Mouse (Mus musculus): ENCODE measurements around the gene Urm1.

GRCm38 (mm10) chr2:29844115-29844514 lies 24.2 kb downstream of the Urm1 start:
- no peak for TF ChIP-seq CTCF (IDR thresholded peaks at IDR 0.05; ENCODE audit: control insufficient read depth, insufficient read depth, low read length)
- TF ChIP-seq POLR2A (IDR thresholded peaks at IDR 0.05; ENCODE audit: borderline replicate concordance, control insufficient read depth, low read depth, low read length), result no peak
